17 mouse cellular contexts compared by ENCODE assay signal in genomic region chrX:8020111-8020778, GRCm38 (mm10). TPM values are rescaled to one million over a fixed set of nuclear protein-coding genes. Genes with fewer than 3 reads are reported as not detected.
DNase-seq lines count a peak whose midpoint lies in the region; ATAC-seq and TF ChIP-seq lines count a peak whose summit lies in the region.
"Had no signal": no experiment of that assay in that cellular context is flagged by ENCODE, and none has a peak within 500 bp of the region (broad histone marks: within the 10 kb centered on the region; RNA-seq: fewer than 3 reads in every experiment).

No protein-coding gene starts in this region.

- 71% methylated on average over 2 of the region's 2 CpGs for WGBS in limb, embryonic 14.5 days
- WGBS in limb, embryonic 10.5 days, result 90% methylated on average over 2 of the region's 2 CpGs
- WGBS in hindbrain, embryonic 10.5 days, result 64% methylated on average over 2 of the region's 2 CpGs

- peak; percentile 18 for DNase-seq in embryo, embryonic 10 days (ENCODE audit: low spot score)
- no peak for DNase-seq in embryo, embryonic 11 days
- DNase-seq in limb, embryonic 14.5 days (ENCODE audit: low spot score), result no peak
- no peak for DNase-seq in limb, embryonic 10.5 days (ENCODE audit: low spot score)
- DNase-seq in A20 (ENCODE audit: low read depth, low spot score), result peak; percentile 43
- peak; percentile 4 for DNase-seq in brain, embryonic 14.5 days (ENCODE audit: low read depth)
- no peak for DNase-seq in right cerebral cortex, postnatal 36 days (ENCODE audit: low spot score in 2 of 2)
- DNase-seq in hindbrain, embryonic 10.5 days (ENCODE audit: low spot score), result no peak
- DNase-seq: gastrocnemius, postnatal 14 days; layer of hippocampus, adult 9-11 months; right cerebral cortex, postnatal 14 days had no signal

- no peaks in the 10 kb centered on the region for H3K27me3 ChIP-seq in limb, embryonic 14.5 days (ENCODE audit: control insufficient read depth, insufficient read depth, low read length)
- no peaks in the 10 kb centered on the region for H3K27me3 ChIP-seq in limb, embryonic 10.5 days (ENCODE audit: low read depth, poor library complexity, severe bottlenecking)
- H3K27me3 ChIP-seq in hindbrain, embryonic 10.5 days (ENCODE audit: insufficient read depth, poor library complexity, severe bottlenecking), result no peaks in the 10 kb centered on the region
- H3K27me3 ChIP-seq: neural tube, embryonic 13.5 days had no signal

- H3K27ac ChIP-seq in limb, embryonic 14.5 days (replicated peaks; ENCODE audit: low read depth, low read length), result no peak overlapping the region
- no peak overlapping the region for H3K27ac ChIP-seq in limb, embryonic 10.5 days
- H3K27ac ChIP-seq in hindbrain, embryonic 10.5 days, result no peak overlapping the region
- H3K27ac ChIP-seq: embryonic facial prominence, embryonic 10.5 days; forebrain, embryonic 10.5 days; neural tube, embryonic 13.5 days had no signal

- no peak overlapping the region for H3K9ac ChIP-seq in limb, embryonic 14.5 days (ENCODE audit: low read depth, low read length, severe bottlenecking)
- H3K9ac ChIP-seq: neural tube, embryonic 13.5 days had no signal

- no peak for TF ChIP-seq POLR2A in limb, embryonic 14.5 days (IDR thresholded peaks at IDR 0.05; ENCODE audit: borderline replicate concordance, extremely low read depth, insufficient read depth, insufficient read length)
- no peak for TF ChIP-seq POLR2A in brain, embryonic 14.5 days (IDR thresholded peaks at IDR 0.05; ENCODE audit: borderline replicate concordance, extremely low read depth, insufficient read depth, insufficient read length, poor library complexity, severe bottlenecking)

- H3K9me3 ChIP-seq in limb, embryonic 14.5 days (ENCODE audit: control insufficient read depth, low read length), result no peaks in the 10 kb centered on the region
- H3K9me3 ChIP-seq in limb, embryonic 10.5 days (replicated peaks), result no peaks in the 10 kb centered on the region
- no peaks in the 10 kb centered on the region for H3K9me3 ChIP-seq in hindbrain, embryonic 10.5 days
- H3K9me3 ChIP-seq: embryonic facial prominence, embryonic 10.5 days; forebrain, embryonic 10.5 days; neural tube, embryonic 13.5 days had no signal

- no peak for TF ChIP-seq CTCF in brain, embryonic 14.5 days (IDR thresholded peaks at IDR 0.05; ENCODE audit: borderline replicate concordance, extremely low read depth, insufficient read depth, insufficient read length)

- H3K4me3 ChIP-seq in limb, embryonic 14.5 days (replicated peaks; ENCODE audit: low read length), result no peak overlapping the region
- no peak overlapping the region for H3K4me3 ChIP-seq in limb, embryonic 10.5 days
- no peak overlapping the region for H3K4me3 ChIP-seq in hindbrain, embryonic 10.5 days
- H3K4me3 ChIP-seq: embryonic facial prominence, embryonic 10.5 days; forebrain, embryonic 10.5 days; neural tube, embryonic 13.5 days had no signal

- ATAC-seq in limb, embryonic 14.5 days (ENCODE audit: low FRiP score, low read depth), result peak; percentile 47; the same call in 1 of the 2 replicates

- no peaks in the 10 kb centered on the region for H3K36me3 ChIP-seq in limb, embryonic 14.5 days (ENCODE audit: control insufficient read depth, insufficient read depth, low read length)
- no peaks in the 10 kb centered on the region for H3K36me3 ChIP-seq in limb, embryonic 10.5 days
- no peaks in the 10 kb centered on the region for H3K36me3 ChIP-seq in hindbrain, embryonic 10.5 days
- H3K36me3 ChIP-seq: embryonic facial prominence, embryonic 10.5 days; forebrain, embryonic 10.5 days; neural tube, embryonic 13.5 days had no signal

- H3K4me1 ChIP-seq in limb, embryonic 14.5 days (ENCODE audit: control insufficient read depth, insufficient read depth, low read length), result no peaks in the 10 kb centered on the region
- H3K4me1 ChIP-seq in limb, embryonic 10.5 days, result no peaks in the 10 kb centered on the region
- no peaks in the 10 kb centered on the region for H3K4me1 ChIP-seq in hindbrain, embryonic 10.5 days (replicated peaks)
- H3K4me1 ChIP-seq: embryonic facial prominence, embryonic 10.5 days; forebrain, embryonic 10.5 days; neural tube, embryonic 13.5 days had no signal

- H3K4me2 ChIP-seq in limb, embryonic 14.5 days (replicated peaks; ENCODE audit: low read depth, low read length, severe bottlenecking), result no peak overlapping the region
- H3K4me2 ChIP-seq: neural tube, embryonic 13.5 days had no signal

RNA-seq across cellular contexts. Expression of gene Glod5, which starts 2.0 kb away (rescaled TPM):
- polyA plus RNA-seq in limb, embryonic 14.5 days (2012; rRNA removed), result 0.10 TPM in 1 of 2 replicates, not detected in the other
- not detected in 2 replicates for polyA plus RNA-seq in limb, embryonic 14.5 days (2014; fragmentation: Nextera tagmentation; extraction: Ambion mirVana)
- not detected in 2 replicates for polyA plus RNA-seq in limb, embryonic 10.5 days (2016; fragmentation: Nextera tagmentation; extraction: Ambion mirVana)
- 0.33 and 0.43 TPM in 2 replicates for polyA plus RNA-seq in brain, embryonic 14.5 days (2012; rRNA removed)
- polyA plus RNA-seq in hindbrain, embryonic 10.5 days (2016; fragmentation: Nextera tagmentation; extraction: Ambion mirVana), result not detected in 2 replicates
- polyA plus RNA-seq: embryonic facial prominence, embryonic 10.5 days; forebrain, embryonic 10.5 days; heart, embryonic 14.5 days; intestine, embryonic 14.5 days; liver, adult 2 months; neural tube, embryonic 13.5 days had no signal

RNA-seq across cellular contexts. Expression of gene Gata1, which starts 42.4 kb away (rescaled TPM):
- polyA plus RNA-seq in limb, embryonic 14.5 days (2012; rRNA removed), result 1.5 and 2.0 TPM in 2 replicates
- 1.3 and 1.6 TPM in 2 replicates for polyA plus RNA-seq in limb, embryonic 14.5 days (2014; fragmentation: Nextera tagmentation; extraction: Ambion mirVana)
- 4.1 and 6.3 TPM in 2 replicates for polyA plus RNA-seq in limb, embryonic 10.5 days (2016; fragmentation: Nextera tagmentation; extraction: Ambion mirVana)
- polyA plus RNA-seq in brain, embryonic 14.5 days (2012; rRNA removed), result 0.29 and 0.44 TPM in 2 replicates
- 5.3 and 7.4 TPM in 2 replicates for polyA plus RNA-seq in hindbrain, embryonic 10.5 days (2016; fragmentation: Nextera tagmentation; extraction: Ambion mirVana)
- polyA plus RNA-seq: liver, adult 2 months had no signal

RNA-seq across cellular contexts. Expression of gene Suv39h1, which starts 54.3 kb away (rescaled TPM):
- polyA plus RNA-seq in limb, embryonic 14.5 days (2012; rRNA removed), result 65.3 and 67.4 TPM in 2 replicates
- polyA plus RNA-seq in limb, embryonic 14.5 days (2014; fragmentation: Nextera tagmentation; extraction: Ambion mirVana), result 51.9 and 56.1 TPM in 2 replicates
- polyA plus RNA-seq in limb, embryonic 10.5 days (2016; fragmentation: Nextera tagmentation; extraction: Ambion mirVana), result 106 and 111 TPM in 2 replicates
- polyA plus RNA-seq in brain, embryonic 14.5 days (2012; rRNA removed), result 46.5 and 56.7 TPM in 2 replicates
- 74.9 and 90.9 TPM in 2 replicates for polyA plus RNA-seq in hindbrain, embryonic 10.5 days (2016; fragmentation: Nextera tagmentation; extraction: Ambion mirVana)

Comparison
In these comparisons a context has a peak if more than half of its experiments do, and no peak if none do; other contexts are left out.
1. DNase-seq: peak in embryo, embryonic 10 days (single experiment), A20 (single experiment) and brain, embryonic 14.5 days (single experiment); none in embryo, embryonic 11 days (single experiment), limb, embryonic 14.5 days (single experiment), limb, embryonic 10.5 days (single experiment), right cerebral cortex, postnatal 36 days (0 of 2) and hindbrain, embryonic 10.5 days (single experiment).